Mouse (Mus musculus): ENCODE data around the gene Olfr698. TPM values are rescaled to one million over a fixed set of nuclear protein-coding genes. Genes with fewer than 3 reads are reported as not detected.
"Not testable (repeated sequence)": the region's sequence is repeated elsewhere in the genome, so short reads cannot be mapped to it uniquely, and the experiment has no call there.

Gene Olfr698
- not detected in 2 replicates for polyA plus RNA-seq (2012; rRNA removed)

DNA sequence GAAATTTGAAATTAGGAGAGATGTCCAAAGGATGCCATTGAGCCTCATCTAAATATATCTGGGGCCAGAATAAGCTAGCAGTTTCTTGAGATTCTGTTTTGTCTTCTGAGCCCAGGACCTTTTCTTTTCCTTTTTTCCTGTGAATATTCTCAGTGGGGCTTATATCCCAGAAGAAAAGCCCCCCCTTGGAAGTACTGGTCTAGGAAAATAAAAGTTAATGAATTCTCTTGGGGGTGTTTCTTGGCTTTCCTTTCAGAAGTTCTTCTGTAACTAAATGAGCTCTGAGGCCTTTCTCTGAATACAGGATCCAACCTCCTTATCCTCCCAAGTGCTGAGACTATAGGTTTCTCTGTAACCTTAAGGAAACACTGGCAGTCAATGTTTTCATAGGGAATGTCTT, at the start of gene Olfr698:
Gene Olfr698 (minus strand): TSS at position 101 of the 400 bp plus-strand sequence.
- H3K27ac ChIP-seq (ENCODE audit: insufficient read depth, low read depth, low read length), result no peak within 1 kb of the TSS
- DNase-seq, result no peak
- TF ChIP-seq POLR2A (IDR thresholded peaks at IDR 0.05; ENCODE audit: low read depth, low read length) (no peak), CTCF (conservative IDR thresholded peaks at IDR 0.05; ENCODE audit: insufficient read depth, insufficient read length, low read depth, low read length) (no peak)
- H3K27me3 ChIP-seq (replicated peaks; ENCODE audit: control insufficient read depth, insufficient read depth, low read length), result no peaks in the 10 kb centered on the region
- H3K4me3 ChIP-seq (ENCODE audit: insufficient read depth, low read depth, low read length), result no peak within 1 kb of the TSS
- H3K36me3 ChIP-seq (ENCODE audit: control insufficient read depth, insufficient read depth, low read length), result no peaks in the 10 kb centered on the region
- H3K4me1 ChIP-seq (ENCODE audit: control insufficient read depth, insufficient read depth, low read length), result no peaks in the 10 kb centered on the region

- no peak for DNase-seq
- Histone ChIP-seq H3K27ac (ENCODE audit: insufficient read depth, low read depth, low read length) (no peak within 1 kb of the TSS), H3K4me3 (ENCODE audit: insufficient read depth, low read depth, low read length) (no peak within 1 kb of the TSS), H3K4me1 (ENCODE audit: control insufficient read depth, insufficient read depth, low read length) (no peaks in the 10 kb centered on the region), H3K27me3 (replicated peaks; ENCODE audit: control insufficient read depth, insufficient read depth, low read length) (no peaks in the 10 kb centered on the region), H3K36me3 (ENCODE audit: control insufficient read depth, insufficient read depth, low read length) (no peaks in the 10 kb centered on the region)
- WGBS, result 71% methylated on average over 1 of the region's 1 CpGs
- TF ChIP-seq POLR2A (IDR thresholded peaks at IDR 0.05; ENCODE audit: low read depth, low read length), result no peak
- no peak for TF ChIP-seq CTCF (conservative IDR thresholded peaks at IDR 0.05; ENCODE audit: insufficient read depth, insufficient read length, low read depth, low read length)
Observed at GRCm38 (mm10) chr7:106793098-106793497, 37.9 kb upstream of the Olfr698 start, which contains the start of gene Olfr699. TSS of gene Olfr699 (minus strand) at chr7:106793198.

DNA sequence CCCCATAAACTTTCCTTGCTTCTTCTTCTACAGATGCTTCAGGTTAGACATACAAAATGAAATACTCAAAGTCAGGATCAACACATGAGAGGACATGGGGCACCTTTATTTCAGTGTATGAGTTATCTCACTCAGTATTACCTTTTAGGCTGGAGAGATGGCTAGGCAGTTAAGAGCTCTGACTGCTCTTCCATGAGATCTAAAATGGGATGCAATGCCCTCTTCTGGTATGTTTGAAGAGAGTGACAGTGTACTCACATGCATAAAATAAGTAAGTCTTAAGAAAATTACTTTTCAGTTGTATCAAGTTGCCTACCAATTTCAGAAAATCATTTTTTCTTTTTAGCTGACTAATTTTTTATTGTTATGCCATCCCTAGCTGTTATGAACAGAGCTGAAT, 33.1 kb upstream of the Olfr698 start:
- no peaks in the 10 kb centered on the region for H3K4me1 ChIP-seq (ENCODE audit: control insufficient read depth, insufficient read depth, low read length)
- H3K36me3 ChIP-seq (ENCODE audit: control insufficient read depth, insufficient read depth, low read length), result no peaks in the 10 kb centered on the region
- no peak overlapping the region for H3K4me3 ChIP-seq (ENCODE audit: insufficient read depth, low read depth, low read length)
- H3K27me3 ChIP-seq (replicated peaks; ENCODE audit: control insufficient read depth, insufficient read depth, low read length), result no peaks in the 10 kb centered on the region
- TF ChIP-seq POLR2A (IDR thresholded peaks at IDR 0.05; ENCODE audit: low read depth, low read length), result no peak
- DNase-seq, result no peak
- H3K27ac ChIP-seq (ENCODE audit: insufficient read depth, low read depth, low read length), result no peak overlapping the region

- DNase-seq; H3K36me3 ChIP-seq (ENCODE audit: control insufficient read depth, insufficient read depth, low read length); H3K27me3 ChIP-seq (replicated peaks; ENCODE audit: control insufficient read depth, insufficient read depth, low read length); H3K4me3 ChIP-seq (ENCODE audit: insufficient read depth, low read depth, low read length); H3K4me1 ChIP-seq (ENCODE audit: control insufficient read depth, insufficient read depth, low read length); H3K27ac ChIP-seq (ENCODE audit: insufficient read depth, low read depth, low read length): not testable (repeated sequence)
- WGBS, result 96% methylated on average over 2 of the region's 2 CpGs
Observed at GRCm38 (mm10) chr7:106761008-106761407, 5.8 kb upstream of the Olfr698 start.

DNA sequence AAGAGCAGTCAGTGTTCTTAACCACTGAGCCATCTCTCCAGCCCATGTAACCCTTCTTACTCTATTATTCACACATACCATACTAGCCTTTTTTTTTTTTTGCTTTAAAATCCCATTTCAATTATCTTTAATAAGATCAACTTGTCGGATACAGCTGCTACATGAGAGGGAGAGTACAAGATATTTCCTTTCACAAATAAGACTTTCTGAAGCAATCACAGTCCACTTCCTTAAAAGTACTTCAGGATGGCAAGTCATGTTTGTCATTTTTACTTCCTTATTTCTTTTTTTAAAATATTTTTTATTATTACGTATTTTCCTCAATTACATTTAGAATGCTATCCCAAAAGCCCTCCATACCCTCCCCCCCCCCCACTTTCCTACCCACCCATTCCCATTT, 3.6 kb upstream of the Olfr698 start:
- 85% methylated on average over 2 of the region's 2 CpGs for WGBS

DNA sequence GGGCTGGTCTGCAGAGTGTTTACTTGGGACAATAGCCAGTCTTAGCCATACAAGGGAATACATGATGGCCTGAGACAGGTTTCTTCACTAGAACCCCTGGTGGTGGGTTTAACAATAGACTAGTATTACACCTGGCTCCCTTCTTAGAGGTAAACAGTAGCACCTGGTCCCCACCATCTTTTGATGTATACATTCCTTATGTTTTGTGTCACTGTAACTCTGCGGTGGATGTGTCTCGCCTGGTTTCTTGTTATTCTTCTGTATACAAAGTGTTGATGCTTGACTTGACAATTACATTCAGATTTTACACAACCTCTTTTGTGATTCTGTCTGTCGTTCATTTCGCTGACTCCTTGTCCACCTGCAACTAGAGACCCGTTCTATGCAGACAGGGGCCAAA, 9.4 kb downstream of the Olfr698 start:
- no peaks in the 10 kb centered on the region; the same call in 1 of the 2 replicates for H3K27me3 ChIP-seq (replicated peaks; ENCODE audit: control insufficient read depth, insufficient read depth, low read length)
- no peak overlapping the region for H3K4me3 ChIP-seq (ENCODE audit: insufficient read depth, low read depth, low read length)
- H3K36me3 ChIP-seq (ENCODE audit: control insufficient read depth, insufficient read depth, low read length), result no peaks in the 10 kb centered on the region
- WGBS, result 93% methylated on average over 5 of the region's 5 CpGs
- H3K4me1 ChIP-seq (ENCODE audit: control insufficient read depth, insufficient read depth, low read length), result no peaks in the 10 kb centered on the region
- TF ChIP-seq CTCF (conservative IDR thresholded peaks at IDR 0.05; ENCODE audit: insufficient read depth, insufficient read length, low read depth, low read length) (no peak), POLR2A (IDR thresholded peaks at IDR 0.05; ENCODE audit: low read depth, low read length) (no peak)
- DNase-seq, result no peak
- no peak overlapping the region for H3K27ac ChIP-seq (ENCODE audit: insufficient read depth, low read depth, low read length)

More for the DNA sequence above, 3.6 kb upstream of the Olfr698 start:
- TF ChIP-seq CTCF (conservative IDR thresholded peaks at IDR 0.05; ENCODE audit: insufficient read depth, insufficient read length, low read depth, low read length) (no peak), POLR2A (IDR thresholded peaks at IDR 0.05; ENCODE audit: low read depth, low read length) (no peak)
- H3K4me1 ChIP-seq (ENCODE audit: control insufficient read depth, insufficient read depth, low read length), result no peaks in the 10 kb centered on the region
- no peak overlapping the region for H3K4me3 ChIP-seq (ENCODE audit: insufficient read depth, low read depth, low read length)
- DNase-seq, result no peak
- no peaks in the 10 kb centered on the region for H3K36me3 ChIP-seq (ENCODE audit: control insufficient read depth, insufficient read depth, low read length)
- no peaks in the 10 kb centered on the region for H3K27me3 ChIP-seq (replicated peaks; ENCODE audit: control insufficient read depth, insufficient read depth, low read length)
- H3K27ac ChIP-seq (ENCODE audit: insufficient read depth, low read depth, low read length), result no peak overlapping the region

- Histone ChIP-seq H3K27me3 (replicated peaks; ENCODE audit: control insufficient read depth, insufficient read depth, low read length) (no peaks in the 10 kb centered on the region), H3K36me3 (ENCODE audit: control insufficient read depth, insufficient read depth, low read length) (no peaks in the 10 kb centered on the region), H3K27ac (ENCODE audit: insufficient read depth, low read depth, low read length) (no peak within 1 kb of the TSS), H3K4me3 (ENCODE audit: insufficient read depth, low read depth, low read length) (no peak within 1 kb of the TSS), H3K4me1 (ENCODE audit: control insufficient read depth, insufficient read depth, low read length) (no peaks in the 10 kb centered on the region)
- no peak for DNase-seq
- TF ChIP-seq POLR2A (IDR thresholded peaks at IDR 0.05; ENCODE audit: low read depth, low read length), result no peak
- TF ChIP-seq CTCF (conservative IDR thresholded peaks at IDR 0.05; ENCODE audit: insufficient read depth, insufficient read length, low read depth, low read length), result no peak
- 67% methylated on average over 1 of the region's 1 CpGs for WGBS
Observed at GRCm38 (mm10) chr7:106742343-106742742, 12.9 kb downstream of the Olfr698 start, which contains the start of gene Olfr697. TSS of gene Olfr697 (minus strand) at chr7:106742443.

DNA sequence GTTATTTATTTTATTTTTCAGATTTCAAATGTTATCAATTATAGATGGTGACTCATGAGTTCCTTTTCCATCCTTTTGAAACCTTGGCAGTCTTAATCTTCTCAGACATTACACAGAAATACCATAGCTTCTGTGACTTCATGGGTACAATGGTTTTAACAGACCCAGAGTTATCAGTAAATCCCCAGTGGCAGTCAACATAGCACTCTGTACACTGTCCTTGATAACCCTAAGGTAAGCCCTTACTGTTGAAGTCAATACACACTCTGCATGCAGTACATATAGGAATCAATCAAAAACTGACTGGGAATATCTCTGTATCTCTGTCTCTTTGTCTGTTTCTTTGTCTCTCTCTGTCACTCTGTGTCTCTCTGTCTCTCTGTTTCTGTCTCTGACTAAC, 18.2 kb downstream of the Olfr698 start:
- Histone ChIP-seq H3K4me1 (ENCODE audit: control insufficient read depth, insufficient read depth, low read length) (no peaks in the 10 kb centered on the region), H3K4me3 (ENCODE audit: insufficient read depth, low read depth, low read length) (no peak overlapping the region), H3K36me3 (ENCODE audit: control insufficient read depth, insufficient read depth, low read length) (no peaks in the 10 kb centered on the region), H3K27ac (ENCODE audit: insufficient read depth, low read depth, low read length) (no peak overlapping the region), H3K27me3 (replicated peaks; ENCODE audit: control insufficient read depth, insufficient read depth, low read length) (no peaks in the 10 kb centered on the region)
- no peak for TF ChIP-seq CTCF (conservative IDR thresholded peaks at IDR 0.05; ENCODE audit: insufficient read depth, insufficient read length, low read depth, low read length)
- no peak for TF ChIP-seq POLR2A (IDR thresholded peaks at IDR 0.05; ENCODE audit: low read depth, low read length)
- no peak for DNase-seq
